Mouse (Mus musculus) lung, postnatal 0 days (tissue): ENCODE measurements around the gene Ppp2r5d.

Experiments
- CTCF ChIP-seq: IDR thresholded peaks from 2 replicates; pipeline ENCODE4 v1.5.1; 2016; ENCODE audit warnings: antibody characterized with exemption, mild to moderate bottlenecking
- EP300 ChIP-seq: IDR thresholded peaks from 2 replicates; pipeline ENCODE4 v1.6.1; 2016; ENCODE audit warnings: antibody characterized with exemption, mild to moderate bottlenecking, control low read depth

- TF ChIP-seq EP300, result no peak
- TF ChIP-seq CTCF, result no peak
These were observed 7.5 kb upstream of the Ppp2r5d start for GRCm38 (mm10) chr17:46712442-46712841.
